Mouse (Mus musculus): ENCODE data around the gene Mipol1. TPM values are rescaled to one million over a fixed set of nuclear protein-coding genes. Genes with fewer than 3 reads are reported as not detected.

Mipol1 gene
- total RNA-seq, 1 experiment from 2014 or later = 28.4 TPM

DNA sequence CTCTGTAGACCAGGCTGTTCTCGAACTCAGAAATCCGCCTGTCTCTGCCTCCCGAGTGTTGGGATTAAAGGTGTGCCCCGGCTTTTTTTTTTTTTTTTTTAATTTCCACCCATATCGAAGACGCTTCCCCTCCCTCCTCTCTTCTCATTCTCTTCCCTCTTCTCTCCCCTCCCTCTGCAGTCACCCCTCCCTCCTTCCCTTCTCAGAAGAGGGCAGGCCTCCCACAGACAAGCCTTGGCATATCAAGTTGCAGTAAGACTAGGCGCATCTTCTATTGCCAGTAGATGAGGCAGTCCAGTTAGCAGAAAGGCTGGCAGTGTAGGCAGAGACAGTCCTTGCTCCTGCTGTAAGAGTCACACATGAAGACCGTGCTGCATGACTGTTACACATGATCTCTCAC is 2.5 kb upstream of the Mipol1 start:
- no peak for ATAC-seq (replicated peaks in 1 of 2; ENCODE audit: insufficient read depth in 1 of 2, low FRiP score in 2 of 2, low TSS enrichment in 1 of 2, low read depth in 1 of 2, poor library complexity in 2 of 2, severe bottlenecking in 2 of 2)

DNA sequence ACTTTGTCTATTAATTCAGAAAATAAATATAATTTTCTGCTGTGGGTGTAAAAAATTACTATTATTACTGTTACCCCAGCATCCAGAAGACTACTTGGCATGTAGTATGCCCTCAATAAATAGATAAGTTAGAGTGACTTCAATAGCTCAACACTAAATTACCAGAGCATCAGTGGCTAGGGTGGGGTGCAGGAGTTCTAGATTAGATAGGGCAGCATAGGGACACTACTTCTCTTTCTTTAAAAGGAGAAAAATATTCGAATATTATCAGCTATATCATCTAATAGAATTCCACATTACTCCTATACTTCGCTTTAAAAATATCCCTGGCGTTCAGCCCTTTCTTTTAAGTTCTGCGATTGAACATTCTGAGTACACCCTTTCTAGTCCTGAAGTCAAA is 524 bp upstream of the Mipol1 start:
- ATAC-seq (replicated peaks in 1 of 2; ENCODE audit: insufficient read depth in 1 of 2, low FRiP score in 2 of 2, low TSS enrichment in 1 of 2, low read depth in 1 of 2, poor library complexity in 2 of 2, severe bottlenecking in 2 of 2) = no peak

DNA sequence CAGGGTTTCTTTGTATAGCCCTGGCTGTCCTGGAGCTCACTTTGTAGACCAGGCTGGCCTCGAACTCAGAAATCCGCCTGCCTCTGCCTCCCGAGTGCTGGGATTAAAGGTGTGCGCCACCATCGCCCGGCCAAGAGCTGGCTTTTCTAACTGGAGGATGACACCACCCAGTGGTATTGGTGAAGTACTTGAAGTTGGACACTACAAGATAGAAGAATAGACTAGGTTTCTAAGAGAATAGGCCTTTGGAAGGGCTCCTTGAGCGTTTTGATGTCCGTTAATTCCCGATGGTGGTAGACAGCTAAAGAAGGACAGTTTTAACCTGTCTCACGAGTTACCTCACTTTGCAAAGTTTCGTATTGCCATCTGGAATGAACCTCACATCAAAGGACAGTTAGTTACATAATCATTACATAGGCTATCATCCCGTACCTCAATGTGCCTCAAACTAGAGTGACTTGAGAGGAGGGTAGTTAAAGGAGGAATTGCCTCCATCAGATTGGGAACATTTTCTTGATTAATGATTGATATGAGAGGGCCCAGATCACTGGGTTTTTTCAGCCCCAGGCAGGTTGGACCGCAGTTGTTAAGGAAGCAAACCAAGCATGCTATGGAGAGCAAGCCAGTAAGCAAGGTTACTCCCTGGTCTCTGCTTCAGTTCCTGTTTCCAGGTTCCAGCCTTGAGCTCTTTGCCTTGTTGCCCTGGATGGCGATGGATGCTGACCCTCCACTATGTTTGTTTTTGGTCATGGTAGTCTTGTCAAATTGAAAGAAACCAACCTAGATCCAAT is 1.1 kb downstream of the Mipol1 start:
- 0 out of 4 replicates have a peak, but pooled peaks of 1 of the 2 experiments have one; percentile 22 for ATAC-seq (replicated peaks in 1 of 2; ENCODE audit: insufficient read depth in 1 of 2, low FRiP score in 2 of 2, low TSS enrichment in 1 of 2, low read depth in 1 of 2, poor library complexity in 2 of 2, severe bottlenecking in 2 of 2)

DNA sequence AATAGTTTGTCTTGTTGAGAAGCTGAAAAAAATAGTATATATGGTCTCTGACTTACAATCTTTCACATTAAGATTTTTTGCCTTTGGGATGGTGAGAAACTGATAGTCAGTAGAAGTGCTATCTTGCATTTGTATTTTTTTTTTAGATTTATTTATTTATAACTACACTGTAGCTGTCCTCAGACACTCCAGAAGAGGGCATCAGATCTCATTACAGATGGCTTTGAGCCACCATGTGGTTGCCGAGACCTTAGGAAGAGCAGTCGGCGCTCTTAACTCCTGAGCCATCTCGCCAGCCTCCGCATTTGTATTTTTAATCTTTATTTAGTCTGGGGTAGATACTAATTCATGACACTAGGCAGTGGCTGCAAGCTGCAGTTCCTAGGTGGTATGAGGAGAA is 3.2 kb downstream of the Mipol1 start:
- ATAC-seq (replicated peaks in 1 of 2; ENCODE audit: insufficient read depth in 1 of 2, low FRiP score in 2 of 2, low TSS enrichment in 1 of 2, low read depth in 1 of 2, poor library complexity in 2 of 2, severe bottlenecking in 2 of 2) = no peak

DNA sequence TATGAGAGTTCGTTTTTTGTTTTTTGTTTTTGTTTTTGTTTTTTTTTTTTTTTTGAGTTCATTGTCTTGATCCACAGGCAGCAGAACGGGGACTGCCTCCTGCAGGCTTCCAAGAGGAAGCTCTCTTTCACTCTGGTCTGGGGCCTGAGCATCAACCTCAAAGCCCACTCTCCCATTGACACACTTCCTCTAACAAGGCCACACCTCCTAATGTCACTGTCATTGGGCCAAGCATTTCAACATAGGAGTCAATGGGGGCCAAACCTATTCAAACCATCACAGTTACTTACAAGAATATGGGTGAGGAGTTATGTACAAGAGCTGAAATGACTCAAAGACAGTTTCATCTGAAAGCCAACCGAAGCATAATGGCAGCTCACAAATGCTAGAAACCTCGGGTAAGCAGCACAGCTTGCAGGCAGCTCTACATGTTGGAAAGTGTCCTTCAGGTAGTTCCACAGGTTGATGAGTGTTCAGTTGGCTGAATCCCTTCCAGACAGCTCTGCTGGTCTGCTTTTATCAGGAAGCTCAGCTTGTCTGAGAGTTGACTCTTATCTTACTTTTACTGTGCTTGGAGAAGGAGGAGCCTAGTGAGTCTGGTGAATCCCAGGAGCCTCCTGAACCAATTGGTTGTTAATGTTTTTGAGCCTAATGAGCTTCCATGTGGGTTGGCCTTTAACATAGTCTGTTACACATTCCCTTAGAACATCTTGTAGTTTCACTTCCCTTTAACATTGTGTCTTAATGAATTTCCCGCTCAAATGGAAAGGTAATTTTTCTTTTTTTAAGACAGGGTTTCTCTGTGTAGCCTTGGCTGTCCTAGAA is 13.7 kb downstream of the Mipol1 start:
- ATAC-seq (replicated peaks in 1 of 2; ENCODE audit: insufficient read depth in 1 of 2, low FRiP score in 2 of 2, low TSS enrichment in 1 of 2, low read depth in 1 of 2, poor library complexity in 2 of 2, severe bottlenecking in 2 of 2) = peak; percentile 53 to 60; a peak in 2 of 4 replicates

DNA sequence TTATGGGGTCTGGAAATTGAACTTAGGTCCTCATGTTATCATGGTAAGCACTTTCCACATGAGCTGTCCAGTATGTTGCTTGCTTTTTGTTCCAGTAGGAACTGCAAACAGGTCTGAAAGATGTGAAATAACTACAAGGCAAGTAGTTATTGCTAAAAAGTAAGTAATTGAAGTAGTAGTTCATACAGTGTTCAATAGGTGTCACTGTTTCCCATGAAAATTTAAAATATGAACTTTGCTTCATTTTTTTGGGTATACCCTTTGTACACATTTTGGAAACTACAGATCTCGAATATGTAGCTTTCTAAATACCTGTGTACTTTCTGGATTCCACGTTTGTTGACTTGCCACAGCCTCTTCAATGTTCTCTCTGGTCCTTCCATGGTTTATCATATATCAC is 28.3 kb downstream of the Mipol1 start:
- 0 out of 4 replicates have a peak, but pooled peaks of 1 of the 2 experiments have one; percentile 37 for ATAC-seq (replicated peaks in 1 of 2; ENCODE audit: insufficient read depth in 1 of 2, low FRiP score in 2 of 2, low TSS enrichment in 1 of 2, low read depth in 1 of 2, poor library complexity in 2 of 2, severe bottlenecking in 2 of 2)

DNA sequence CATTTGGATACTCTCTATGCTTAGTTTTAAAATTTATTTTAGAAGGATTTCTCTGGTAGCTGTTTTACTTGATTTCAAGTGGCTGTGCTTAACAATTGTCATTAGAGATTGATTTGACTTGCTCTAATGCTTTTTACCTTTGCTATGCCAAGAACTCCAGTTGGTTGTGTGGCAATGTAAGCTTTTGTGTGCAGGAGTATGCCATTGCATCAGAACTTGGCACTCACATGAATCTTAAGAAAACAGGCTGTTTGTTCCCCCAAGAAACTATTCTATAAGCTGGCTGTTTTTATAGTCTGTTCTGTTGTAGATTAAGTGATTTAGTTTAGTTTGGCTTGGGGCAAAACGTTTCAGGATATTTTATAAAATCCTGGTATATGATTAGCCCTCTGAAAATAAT is 45.2 kb downstream of the Mipol1 start:
- no peak for ATAC-seq (replicated peaks in 1 of 2; ENCODE audit: insufficient read depth in 1 of 2, low FRiP score in 2 of 2, low TSS enrichment in 1 of 2, low read depth in 1 of 2, poor library complexity in 2 of 2, severe bottlenecking in 2 of 2)

DNA sequence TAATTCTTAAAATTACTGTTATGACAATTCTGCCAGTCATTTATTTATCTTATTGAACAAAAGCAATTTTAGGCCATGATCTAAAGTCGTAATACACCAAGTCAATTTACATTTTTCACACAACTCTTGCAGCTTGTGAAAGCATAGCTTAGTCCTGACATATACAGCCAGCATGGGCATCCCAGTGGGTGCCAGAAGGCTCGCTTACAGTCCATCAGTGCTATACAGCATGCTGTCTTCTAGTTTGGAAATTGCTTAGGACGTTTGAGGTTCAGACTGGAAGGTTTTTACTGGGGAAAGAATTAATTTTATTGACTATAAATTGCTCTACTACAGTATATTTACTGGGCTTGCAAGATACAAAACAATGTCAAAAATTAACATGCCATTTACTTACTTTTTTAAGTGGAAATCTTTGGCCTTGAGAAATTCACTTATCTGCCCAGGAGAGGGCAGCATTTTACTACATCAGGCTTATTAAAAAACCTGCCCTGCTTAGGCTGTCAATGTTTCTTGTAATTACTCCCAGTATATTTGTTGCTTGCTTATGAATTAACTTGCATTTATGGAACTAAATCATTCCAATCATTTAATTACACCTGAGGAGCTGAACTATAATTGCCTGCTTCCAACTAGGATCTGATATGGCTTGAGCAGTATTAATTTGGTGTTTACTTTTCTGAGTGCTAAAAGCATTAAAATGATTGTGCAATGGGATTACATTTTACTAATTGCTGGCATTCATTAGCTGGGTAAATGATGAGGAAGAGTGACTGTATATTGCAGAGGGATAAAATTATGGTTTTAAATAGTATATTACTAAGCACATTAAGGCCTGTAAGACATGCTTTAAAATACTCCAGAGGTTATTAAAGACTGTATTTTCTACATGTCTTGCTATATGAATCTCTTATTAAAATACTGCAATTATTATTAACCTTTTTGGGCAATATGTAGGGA is 51.2 kb downstream of the Mipol1 start:
- ATAC-seq (replicated peaks in 1 of 2; ENCODE audit: insufficient read depth in 1 of 2, low FRiP score in 2 of 2, low TSS enrichment in 1 of 2, low read depth in 1 of 2, poor library complexity in 2 of 2, severe bottlenecking in 2 of 2) = peak in 1 of 2 experiments; percentile 51; a peak in 2 of 4 replicates

DNA sequence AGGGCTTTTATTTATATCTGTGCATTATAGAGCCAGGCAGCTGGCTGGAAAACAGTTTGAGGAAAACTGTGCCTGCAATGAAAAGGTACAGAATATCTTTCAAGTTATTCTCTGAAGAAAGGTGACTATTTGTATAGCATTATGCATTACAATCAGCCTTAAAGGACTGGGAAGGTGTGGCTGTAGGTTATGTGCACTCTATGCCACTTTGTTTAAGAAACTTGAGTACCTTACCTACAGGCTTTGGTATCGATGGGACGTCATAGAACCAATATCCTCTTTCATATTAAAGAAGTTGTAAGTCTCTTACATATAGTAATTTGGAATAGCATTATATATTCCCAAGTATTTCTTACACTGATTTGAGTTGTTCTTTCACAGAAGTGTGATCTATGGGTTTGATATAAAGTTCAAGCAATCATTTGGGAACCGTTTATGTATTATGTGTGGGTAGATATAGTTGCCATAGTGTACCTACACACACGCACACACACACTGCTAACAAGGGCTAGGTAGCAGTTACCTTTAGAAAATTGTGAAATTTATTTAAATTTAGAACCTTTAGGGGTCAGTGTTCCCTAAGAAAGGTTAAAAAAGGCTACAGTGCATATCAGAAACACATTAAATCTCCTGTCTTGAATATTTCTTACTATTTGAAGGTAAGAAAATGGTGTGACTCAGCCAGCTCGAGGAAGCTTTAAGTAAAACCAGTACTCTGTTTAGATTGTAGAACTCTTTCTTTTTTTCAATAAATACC is 55.3 kb downstream of the Mipol1 start:
- ATAC-seq (replicated peaks in 1 of 2; ENCODE audit: insufficient read depth in 1 of 2, low FRiP score in 2 of 2, low TSS enrichment in 1 of 2, low read depth in 1 of 2, poor library complexity in 2 of 2, severe bottlenecking in 2 of 2) = no peak

DNA sequence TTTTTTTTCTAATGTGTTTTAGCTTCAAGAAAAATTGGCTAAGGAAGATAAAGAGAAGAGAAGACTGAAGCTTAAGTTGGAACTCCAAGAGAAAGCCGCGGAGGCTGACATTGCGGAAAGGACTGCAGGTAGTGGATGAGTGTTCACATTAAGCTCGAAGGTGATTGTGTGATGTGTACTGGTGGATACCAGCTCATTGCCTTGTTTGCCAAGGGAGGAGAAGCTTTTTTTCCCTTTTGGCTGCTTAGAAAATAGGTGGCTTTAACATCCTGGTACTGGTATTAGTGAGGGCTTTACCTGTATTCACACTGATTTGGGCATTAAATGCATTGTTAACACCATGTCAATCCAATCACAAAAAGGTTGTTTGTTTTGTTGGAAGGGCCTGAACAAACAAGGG is 77.1 kb downstream of the Mipol1 start:
- ATAC-seq (replicated peaks in 1 of 2; ENCODE audit: insufficient read depth in 1 of 2, low FRiP score in 2 of 2, low TSS enrichment in 1 of 2, low read depth in 1 of 2, poor library complexity in 2 of 2, severe bottlenecking in 2 of 2) = no peak

DNA sequence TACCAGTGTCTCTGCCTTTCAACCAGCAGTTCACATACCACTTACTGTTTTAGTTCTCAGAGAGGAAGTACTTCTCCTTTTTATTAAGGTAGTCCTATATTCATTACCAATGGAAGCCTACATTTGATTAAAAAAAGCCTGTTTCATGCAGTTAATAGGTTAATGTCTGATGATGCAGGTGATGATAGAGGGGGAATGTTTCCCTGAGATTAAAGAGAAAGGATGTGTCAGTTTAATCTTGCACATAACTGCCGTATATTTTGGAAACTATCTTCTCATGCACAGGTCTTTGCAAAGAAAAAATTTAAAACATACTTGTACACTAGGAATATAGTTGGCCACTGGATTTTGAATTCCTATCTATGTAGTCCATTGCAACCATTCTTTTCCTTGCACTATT is 77.5 kb downstream of the Mipol1 start:
- no peak for ATAC-seq (replicated peaks in 1 of 2; ENCODE audit: insufficient read depth in 1 of 2, low FRiP score in 2 of 2, low TSS enrichment in 1 of 2, low read depth in 1 of 2, poor library complexity in 2 of 2, severe bottlenecking in 2 of 2)

DNA sequence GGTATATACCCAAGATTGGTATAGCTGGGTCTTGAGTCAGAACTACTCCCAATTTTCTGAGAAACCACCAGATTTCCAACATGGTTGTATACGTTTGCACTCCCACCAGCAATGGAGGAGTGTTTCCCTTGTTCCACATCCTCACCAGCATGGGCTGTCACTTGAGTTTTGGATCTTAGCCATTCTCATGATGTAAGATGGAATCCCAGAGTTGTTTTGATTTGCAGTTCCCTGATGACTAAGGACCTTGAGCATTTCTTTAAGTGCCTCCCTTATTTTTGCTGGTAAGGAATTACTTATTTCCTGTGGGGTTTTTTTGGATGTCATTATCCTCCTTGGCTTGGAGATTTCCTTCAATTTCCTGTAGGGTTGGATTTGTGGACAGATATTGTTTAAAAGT is 108.8 kb downstream of the Mipol1 start:
- no peak for ATAC-seq (replicated peaks in 1 of 2; ENCODE audit: insufficient read depth in 1 of 2, low FRiP score in 2 of 2, low TSS enrichment in 1 of 2, low read depth in 1 of 2, poor library complexity in 2 of 2, severe bottlenecking in 2 of 2)

DNA sequence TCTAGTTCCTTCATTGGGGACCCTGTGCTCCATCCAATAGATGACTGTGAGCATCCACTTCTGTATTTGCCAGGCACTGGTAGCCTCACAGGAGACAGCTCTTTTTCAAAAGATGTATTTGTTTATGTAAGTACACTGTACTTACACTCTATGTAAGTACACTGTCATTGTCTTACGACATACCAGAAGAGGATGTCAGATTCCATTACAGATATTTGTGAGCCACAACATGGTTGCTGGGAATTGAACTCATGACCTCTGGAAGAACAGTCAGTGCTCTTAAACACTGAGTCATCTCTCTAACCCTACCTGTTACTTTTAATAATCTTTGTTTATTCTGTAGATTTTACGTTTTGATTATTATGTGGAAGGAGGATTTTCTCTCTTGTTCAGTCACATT is 109.9 kb downstream of the Mipol1 start:
- ATAC-seq (replicated peaks in 1 of 2; ENCODE audit: insufficient read depth in 1 of 2, low FRiP score in 2 of 2, low TSS enrichment in 1 of 2, low read depth in 1 of 2, poor library complexity in 2 of 2, severe bottlenecking in 2 of 2) = no peak

DNA sequence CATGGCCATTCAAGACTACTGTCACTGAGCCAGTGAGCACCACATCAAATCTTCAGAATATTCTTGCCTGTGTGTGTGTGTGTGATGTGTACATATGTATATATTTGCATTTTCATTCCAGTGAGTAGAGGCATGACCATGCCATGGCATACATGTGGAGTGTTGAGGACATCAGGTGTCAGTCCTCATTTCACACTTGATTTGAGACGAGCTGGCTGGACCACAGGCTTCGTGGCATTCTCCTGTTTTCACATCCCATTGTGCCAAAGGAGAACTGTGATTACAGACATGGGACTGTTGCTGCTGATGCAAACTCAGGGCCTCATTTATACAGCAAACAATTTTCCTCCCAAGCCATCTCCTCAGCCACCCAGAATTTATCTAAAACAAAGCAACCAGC is 132.5 kb downstream of the Mipol1 start:
- ATAC-seq (replicated peaks in 1 of 2; ENCODE audit: insufficient read depth in 1 of 2, low FRiP score in 2 of 2, low TSS enrichment in 1 of 2, low read depth in 1 of 2, poor library complexity in 2 of 2, severe bottlenecking in 2 of 2) = no peak

DNA sequence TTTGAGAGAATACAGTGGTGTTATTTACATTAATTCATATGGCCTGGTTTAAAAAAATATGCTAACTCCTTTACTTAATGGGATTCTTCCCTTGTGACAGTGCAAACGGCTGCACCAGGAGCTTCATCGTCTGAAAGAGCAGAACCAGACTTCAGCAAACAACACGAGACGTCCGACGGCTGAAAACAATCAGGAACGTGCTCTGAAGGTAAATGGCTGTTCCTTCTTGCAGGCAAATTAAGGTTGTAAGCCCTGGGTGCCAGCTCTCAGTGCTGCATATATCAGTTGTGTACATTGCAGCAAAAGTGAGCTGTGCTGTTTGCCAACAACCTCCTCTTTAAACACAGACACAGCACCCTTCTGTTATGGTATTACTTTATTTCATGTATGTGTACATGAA is 133.8 kb downstream of the Mipol1 start:
- ATAC-seq (replicated peaks in 1 of 2; ENCODE audit: insufficient read depth in 1 of 2, low FRiP score in 2 of 2, low TSS enrichment in 1 of 2, low read depth in 1 of 2, poor library complexity in 2 of 2, severe bottlenecking in 2 of 2) = no peak

DNA sequence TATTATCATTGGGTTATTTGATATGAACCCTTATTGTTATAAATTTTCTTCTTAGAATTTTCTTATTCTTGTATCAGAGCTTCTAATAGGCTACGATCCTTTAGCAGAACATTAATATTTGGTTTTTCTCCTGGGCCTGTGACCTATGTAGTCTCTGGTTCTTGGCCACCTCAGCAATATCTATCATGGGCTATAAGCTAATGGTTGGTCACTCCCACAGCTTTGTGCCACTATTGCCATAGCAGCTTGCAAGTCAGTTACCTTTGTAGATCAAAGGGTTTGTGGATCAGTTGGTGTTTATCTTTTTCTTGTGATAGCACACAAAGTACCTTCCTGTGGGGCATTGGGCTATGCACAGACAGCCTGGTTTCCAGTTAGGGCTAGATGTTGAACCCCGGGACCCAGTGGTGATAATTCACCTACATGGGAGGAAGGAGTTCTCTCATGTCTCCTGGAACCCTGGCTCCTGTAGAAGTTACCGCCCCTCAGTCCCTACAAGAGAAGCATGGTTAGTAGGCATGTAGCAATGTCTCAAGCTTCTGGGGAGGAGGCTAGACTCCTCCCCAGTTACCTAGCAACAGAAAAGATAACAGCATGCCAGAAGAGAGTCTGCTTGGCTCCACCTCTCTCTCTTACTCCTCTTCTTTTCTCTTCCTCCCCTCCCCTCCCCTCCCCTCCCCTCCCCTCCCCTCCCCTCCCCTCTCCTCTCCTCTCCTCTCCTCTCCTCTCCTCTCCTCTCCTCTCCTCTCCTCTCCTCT is 141.7 kb downstream of the Mipol1 start:
- ATAC-seq (replicated peaks in 1 of 2; ENCODE audit: insufficient read depth in 1 of 2, low FRiP score in 2 of 2, low TSS enrichment in 1 of 2, low read depth in 1 of 2, poor library complexity in 2 of 2, severe bottlenecking in 2 of 2) = no peak
